Mouse (Mus musculus) brain, adult 10 weeks (tissue): ENCODE measurements around the gene Csnka2ip. TPM values are rescaled to one million over a fixed set of nuclear protein-coding genes. Genes with fewer than 3 reads are reported as not detected.

Experiments
- polyA plus RNA-seq: library from polyadenylated mRNA; stranded (reverse); fragments of 350-450 nt; fragmentation: Illumina TruSeq; extraction: RNeasy Lipid Tissue Mini Kit (QIAGEN cat#74804); gene quantifications from one replicate; pipeline ENCODE4 v1.2.3, GENCODE M21; 2015; ENCODE audit warnings: low read depth, low replicate concordance

Csnka2ip gene
- polyA plus RNA-seq = not detected

DNA sequence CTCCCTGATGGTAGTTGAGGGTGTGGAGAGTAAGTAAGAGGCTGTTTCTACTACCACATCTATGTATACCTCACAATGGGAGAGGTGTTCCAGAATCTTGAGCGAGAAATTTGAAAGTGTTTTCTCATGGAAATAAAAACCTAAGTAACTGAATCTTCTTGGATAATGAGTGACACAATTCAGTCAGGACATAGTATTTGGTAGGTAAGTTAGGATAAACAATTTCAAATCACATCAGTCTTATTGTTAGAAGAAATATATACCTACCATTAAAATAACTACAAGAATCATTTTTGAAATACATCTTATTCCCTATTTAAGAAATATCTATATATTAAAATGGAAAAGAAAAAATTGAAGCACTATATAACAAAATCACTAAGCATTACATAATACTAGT lies at the start of gene Csnka2ip:
TSS of gene Csnka2ip (minus strand) at position 101 of the 400 bp plus-strand sequence.

Other genes with a start within 250 kb of the Csnka2ip start
- gene 4930453N24Rik, start 168.8 kb upstream of the Csnka2ip start, polyA plus RNA-seq = 20.8 TPM
- 14.1 TPM for gene Zfp654, start 249.2 kb upstream of the Csnka2ip start, polyA plus RNA-seq
- gene Cggbp1, start 249.6 kb upstream of the Csnka2ip start, polyA plus RNA-seq = 43.0 TPM